Mouse (Mus musculus) adrenal gland, postnatal 25 days (tissue): Measurements from ENCODE around the gene Ift122. TPM values are rescaled to one million over a fixed set of nuclear protein-coding genes. Genes with fewer than 3 reads are reported as not detected.

ENCODE experiments used
- DNase-seq: peaks from one replicate; pipeline ENCODE4 v3.0.0; 2021; ENCODE audit warnings: mixed read lengths
- total RNA-seq: library from RNA; stranded (reverse); gene quantifications from 2 replicates; pipeline ENCODE4 v1.2.3, GENCODE M21; 2021

The Ift122 gene
- total RNA-seq, 1 experiment from 2014 or later: 19.2 TPM

DNA sequence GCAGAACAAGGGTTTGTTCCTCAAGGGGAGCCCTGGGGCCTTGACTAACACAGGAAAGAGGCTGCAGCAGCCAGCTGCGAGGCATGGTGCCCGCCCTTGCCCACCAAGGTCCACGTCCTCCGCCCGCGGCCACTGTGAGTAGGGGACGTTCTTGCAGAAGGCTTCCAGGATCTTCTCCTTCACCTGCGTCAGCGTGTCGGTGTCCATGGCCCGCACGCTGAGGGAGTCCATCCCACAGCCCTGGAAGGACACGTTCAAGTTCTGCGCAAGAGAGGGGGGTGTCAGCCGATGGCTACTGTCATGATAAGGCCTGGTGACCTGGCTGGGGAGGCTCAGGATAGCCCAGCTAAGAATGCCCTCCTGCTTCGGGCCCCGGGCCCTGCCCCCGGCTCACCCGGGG is 107.1 kb downstream of the Ift122 start:
- no peak for DNase-seq

DNA sequence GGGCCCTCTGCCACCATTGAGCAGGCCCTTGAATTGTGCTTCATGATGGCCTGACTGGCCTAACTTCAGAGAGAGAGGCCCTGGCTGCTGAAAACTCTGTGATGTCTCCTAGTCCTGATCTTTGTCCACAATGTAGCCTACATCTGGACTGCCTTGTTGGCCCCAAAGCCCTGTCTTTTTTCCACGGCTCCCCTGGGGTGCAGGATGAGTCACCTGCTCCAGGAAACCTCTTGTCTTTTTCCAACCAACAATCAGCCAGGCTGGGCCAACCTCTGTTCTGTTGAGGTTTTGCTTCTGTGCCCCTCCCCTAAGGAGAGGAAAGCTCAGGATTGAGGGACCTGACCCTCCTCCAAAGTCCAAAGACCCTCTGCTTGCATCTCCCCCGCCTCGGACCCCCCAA is 108.5 kb downstream of the Ift122 start:
- DNase-seq: no peak

DNA sequence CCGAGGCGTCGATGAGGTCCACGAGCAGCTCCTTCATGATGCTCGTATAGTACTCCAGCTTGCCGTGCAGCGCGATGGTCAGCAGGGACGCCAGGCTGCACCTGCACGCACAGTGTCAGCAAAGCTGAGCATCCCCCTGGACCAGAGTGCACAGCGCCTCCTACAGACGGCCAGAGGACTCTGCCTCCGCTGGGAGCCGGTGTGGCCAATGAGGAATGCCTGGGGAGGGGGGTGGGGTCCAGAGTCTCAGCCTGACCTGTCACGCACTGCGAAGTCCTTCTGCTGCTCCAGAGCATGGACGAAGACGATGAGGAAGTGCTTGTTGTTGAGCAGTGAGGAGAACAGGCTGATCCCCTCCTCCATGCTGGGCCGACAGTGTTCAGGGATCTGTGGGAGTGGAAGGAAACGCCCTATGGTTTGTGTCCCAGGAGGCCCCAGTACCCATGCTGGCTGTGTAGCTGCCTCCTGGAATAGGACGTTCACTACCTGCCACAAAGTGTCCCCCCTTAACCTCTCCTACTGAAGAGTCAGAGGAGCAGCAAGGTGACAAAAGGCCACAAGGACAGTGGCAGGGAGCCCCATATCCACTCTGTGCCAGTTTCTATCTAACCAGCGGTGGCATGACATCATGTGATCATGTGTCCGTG is 109.3 kb downstream of the Ift122 start:
- DNase-seq: no peak

DNA sequence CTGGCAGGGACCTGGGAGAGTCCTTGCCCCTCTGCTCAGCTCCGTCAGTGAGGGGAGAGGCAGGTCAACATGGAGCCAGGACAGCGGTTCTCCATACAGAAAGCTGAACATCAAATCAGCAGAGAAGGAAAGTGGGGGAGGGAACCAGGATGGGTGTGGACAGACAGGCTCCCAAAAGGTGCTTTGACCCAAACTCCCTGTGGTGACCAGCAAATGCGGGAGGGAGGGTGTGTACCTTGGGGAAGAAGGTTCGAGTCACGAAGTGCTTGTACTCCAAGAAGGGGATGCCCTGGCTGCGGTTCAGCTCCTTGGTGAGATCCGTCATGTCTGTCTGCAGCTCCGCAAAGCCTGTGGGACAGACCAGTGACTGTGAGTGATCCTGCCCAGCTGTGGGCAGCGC is 110.4 kb downstream of the Ift122 start:
- no peak for DNase-seq

DNA sequence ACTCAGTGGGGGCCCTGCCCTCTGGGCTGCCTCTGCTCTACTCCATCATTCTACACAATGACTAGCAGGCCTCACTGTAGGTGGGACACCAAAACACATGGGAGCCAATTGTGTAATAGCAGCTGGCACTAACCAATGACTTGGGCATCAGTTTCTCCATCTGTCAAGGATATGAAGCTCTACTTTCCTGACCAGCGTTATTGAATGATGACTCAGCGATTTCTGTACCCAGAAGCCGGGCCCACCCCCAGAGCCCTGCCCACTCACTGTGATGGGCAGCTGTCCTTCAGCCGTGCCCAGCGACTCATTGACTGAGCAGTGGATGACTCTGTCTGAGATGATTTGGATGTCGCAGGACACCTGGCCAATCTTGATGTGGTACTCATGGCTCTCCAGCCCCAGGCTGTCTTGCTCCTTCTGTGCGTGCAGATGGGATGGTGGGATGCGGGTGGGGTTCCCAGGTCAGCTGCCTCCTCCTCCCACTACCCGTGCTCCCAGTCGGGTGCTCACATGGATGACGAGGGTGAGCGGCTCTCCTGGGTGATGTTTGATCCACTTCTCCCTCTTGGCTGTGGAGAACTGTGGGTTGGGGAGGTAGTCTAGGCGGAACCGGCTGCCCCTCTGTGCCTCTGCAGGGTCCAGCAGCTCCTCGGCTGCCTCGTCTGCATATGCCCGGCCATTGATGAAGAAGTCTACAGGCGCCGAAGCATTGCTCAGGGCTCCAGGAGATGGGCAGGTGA is 113.1 kb downstream of the Ift122 start:
- DNase-seq: no peak

DNA sequence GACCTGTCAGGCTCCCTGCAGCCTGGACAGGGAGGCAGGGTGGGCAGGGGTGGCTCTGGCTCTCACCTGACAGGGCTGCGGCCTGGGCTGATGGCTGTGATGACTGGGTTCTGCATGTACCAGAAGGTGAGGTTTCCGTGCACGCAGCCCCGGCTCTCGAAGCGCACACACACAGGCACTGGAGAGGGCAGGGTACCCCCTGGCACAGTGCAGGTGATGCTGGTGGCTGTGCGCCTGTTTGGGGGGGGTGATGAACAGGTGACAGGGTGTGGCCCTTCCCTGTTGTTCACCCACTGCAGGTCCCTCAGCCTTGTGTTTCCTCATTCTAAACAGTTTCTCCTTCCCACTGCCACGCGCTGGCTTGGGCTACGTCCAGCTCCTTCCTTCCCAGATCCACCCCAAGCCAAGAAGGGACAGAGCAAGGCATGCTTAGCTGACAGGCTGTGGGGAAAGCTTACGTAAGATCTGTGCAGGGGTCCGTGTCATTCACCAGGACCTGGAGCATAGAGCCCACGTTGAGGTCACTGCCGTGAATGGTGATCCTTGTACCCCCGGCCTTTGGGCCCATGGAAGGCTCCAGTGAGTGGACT is 114.1 kb downstream of the Ift122 start:
- DNase-seq: no peak

DNA sequence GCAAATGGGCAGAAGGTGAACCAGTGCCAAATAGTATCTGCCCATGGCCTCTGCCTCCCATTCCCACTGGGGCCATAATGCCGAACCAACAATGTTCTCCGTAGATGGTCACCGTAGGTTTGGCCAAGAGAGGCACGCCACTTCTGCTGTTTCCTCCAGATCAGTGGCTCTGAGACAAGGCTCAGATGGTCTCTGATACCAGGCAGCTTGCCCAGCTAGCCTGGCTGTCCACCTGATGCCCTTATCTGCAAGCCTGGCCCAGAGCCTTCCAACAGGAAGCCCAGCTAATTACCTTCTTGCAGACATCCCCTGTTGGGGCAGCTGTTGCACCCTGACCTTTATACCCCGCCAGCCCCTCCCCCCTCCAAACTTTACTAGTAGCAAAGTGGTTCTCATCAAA is 114.8 kb downstream of the Ift122 start:
- no peak for DNase-seq

DNA sequence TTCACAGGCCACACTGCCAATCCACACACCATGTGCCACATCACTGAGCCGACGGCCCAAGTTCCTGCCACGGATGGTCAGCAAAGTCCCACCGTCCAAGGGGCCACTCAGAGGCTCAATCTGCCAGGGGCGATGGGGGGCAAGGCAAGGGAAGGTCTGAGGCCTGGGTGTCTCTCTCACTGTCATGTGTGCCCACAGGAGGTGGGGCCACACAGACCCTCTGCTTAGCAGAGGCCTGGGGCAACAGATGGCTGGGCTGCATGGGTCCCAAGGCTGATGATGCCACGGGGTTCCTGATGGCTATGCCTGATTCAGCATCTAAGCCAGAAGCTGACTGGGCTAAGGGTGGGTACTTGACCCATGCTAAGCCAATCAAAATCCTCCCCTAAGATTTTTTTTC is 115.4 kb downstream of the Ift122 start:
- DNase-seq: no peak

DNA sequence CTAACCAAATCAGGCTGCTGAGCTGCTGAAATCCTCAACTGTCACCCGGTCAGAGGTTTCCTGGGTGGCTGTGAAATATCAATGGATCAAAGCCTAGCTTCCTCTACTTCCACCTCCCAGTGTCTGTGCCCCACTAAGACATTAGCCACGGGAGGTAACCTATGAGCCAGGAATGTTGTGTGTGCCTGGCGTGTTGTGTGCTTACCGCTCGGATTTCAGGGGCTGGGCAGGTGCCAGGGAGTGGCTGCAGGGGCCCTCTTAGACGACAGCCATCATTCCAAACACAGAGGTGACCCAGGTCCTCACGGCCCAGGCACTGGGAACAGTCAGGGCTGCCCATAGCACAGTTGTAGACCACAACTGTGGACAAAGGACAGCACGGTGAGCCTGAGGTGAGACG is 115.8 kb downstream of the Ift122 start:
- DNase-seq: no peak

DNA sequence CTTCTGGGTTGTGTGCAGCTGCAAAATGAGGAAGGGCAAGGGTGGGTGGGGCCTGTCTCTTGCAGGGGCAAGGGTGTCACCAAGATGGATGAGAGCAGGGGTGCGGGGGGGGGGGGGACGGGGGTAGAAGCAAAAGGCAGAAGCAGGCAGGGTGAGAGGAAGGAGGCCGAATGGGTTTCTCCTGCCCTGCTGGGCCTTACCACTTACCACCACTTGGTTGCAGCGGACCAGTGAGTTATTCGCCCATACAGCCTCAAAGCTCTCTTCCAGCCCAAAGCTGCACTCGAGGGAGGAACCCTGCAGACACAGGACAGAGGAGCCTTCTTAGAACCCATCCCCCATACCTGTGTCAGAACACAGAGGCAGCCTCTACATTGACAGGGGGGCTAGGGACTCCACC is 116.7 kb downstream of the Ift122 start:
- DNase-seq: no peak

DNA sequence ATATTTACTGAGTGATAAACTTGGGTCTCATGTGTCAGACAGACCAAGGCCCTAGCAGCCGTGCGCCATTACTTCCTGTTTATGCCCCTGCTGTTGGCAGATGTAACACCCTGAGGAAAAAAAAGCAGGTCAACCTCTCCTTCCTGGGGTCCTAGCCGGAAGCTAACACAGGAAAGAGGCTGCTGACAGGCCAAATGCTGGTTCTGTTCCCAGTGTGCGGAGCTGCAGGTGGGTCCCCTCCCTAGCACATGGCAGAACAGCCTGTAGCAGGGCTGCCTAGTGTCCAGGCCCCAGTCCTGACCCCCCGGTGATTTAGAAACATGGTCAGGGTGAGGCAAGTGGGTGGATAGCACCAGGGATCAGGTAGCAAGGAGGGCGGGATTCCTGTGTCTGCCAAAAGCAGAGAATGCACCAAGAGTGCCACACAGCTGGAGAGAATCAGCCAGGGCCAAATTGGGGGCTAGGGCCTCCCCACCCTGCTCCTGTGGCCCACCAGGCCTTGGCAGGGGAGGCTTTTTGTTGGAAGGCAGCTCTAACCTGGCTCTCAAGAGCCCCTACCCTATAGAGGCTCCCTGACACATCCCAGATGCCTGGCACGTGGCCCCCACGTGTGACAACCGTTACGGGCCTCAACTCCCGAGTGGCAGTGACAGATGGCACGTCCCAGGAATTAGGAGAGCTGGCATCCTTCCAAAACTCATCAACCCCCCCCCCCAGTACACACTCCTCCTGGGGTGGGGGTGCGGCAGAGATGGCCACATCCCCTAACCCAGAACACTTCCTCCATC is 118.2 kb downstream of the Ift122 start:
- DNase-seq: no peak

DNA sequence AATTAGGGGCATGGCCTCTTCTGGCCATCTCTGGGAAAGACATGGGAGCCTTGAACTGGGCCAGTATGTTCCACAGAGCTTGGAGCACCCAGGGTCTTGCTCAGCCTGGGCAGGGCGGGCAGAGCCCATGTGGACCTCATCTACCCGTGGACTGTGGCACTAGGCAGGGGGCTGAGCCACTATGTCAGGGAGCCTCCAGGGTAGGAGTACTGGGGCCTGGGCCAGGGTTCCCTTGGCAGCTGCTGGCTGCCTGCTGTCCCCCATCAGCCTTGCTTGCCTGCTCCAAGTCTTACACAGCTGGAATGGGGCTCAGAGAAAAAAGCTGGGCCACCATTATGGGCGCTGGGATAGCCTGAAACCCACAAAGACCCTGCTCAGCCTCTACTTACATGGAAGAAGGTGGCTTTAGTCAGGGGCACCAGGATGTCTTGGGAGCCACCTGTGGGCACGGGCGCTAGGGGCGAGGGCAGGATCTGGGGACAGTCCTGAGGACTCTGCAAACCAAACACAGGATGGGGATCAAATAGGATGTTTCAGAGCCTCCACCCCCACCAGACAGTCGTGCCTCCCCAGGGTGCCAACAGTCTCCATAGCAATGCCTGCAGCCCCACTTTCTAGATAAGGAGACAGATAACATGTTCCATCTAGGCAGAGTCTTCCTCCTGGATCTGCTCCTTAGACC is 119.0 kb downstream of the Ift122 start:
- DNase-seq: no peak

DNA sequence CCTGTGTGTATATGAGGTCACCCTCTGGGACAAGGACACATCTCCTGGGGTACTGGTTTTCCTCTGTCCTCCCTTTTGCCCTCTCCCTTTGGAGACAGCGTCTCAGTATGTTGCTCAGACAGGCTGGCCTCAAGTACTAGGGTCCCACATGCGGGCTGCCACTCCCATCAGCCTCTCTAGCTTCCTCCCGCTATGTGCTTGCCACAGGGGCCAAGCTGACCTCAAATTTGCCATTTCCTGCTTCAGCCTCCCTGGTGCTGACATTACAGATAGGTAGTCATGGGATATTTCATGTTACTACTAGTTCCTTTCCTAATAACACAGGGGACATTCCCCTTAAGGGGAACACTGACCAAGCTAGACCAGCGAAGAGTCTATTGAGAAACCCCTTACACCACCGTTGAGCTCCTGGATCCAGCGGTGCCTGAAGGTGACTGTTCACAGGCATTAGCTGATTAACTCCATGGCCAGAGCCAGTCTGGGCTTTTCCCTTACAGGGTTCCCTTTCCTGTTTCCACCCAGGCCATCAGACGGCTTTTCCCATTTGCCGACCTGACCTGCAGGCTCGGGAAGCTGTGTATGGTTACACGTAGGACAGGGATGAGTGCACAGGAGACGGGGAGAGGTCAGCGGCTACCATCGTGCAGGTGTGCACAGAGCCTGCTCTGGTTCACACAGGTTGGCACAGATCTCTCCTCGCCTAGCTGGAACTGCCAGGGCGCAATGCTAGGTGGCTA is 120.0 kb downstream of the Ift122 start:
- DNase-seq: no peak

DNA sequence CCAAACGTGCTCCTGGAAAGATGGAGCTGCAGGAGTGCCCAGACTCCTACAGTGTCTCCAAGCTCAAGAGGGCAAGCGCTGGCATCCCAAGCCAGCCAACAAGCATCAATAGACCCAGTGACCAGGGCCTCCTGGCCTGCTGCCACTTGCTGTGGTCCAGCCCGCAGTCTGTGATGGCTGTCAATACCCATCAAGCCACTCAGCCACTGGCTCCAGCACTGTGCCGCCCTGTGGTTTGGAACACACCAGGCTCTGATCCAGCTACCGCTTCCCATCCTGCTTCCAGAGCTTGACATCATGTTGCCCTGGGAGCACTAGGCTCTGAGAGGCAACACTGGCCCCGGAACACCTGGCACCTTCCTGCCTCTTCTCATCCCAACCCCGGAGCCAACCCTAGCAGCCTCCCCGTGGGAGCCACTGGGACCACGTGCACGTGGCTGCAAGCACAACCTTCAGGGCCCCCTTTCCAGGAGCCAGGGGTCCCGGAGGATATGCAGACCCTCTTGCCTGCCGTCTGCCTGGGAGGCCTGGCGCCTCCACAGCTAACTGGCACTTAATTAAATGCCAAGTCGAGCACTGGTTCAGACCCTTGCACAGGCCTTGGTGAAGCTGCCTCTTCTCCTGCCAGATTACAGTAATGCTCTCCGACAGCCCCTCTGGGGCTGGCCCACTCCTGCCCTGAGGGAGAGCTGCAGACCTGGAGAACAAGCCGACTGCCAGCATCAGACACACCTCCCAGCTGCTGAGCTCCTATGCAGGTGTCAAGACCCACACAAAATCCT is 120.8 kb downstream of the Ift122 start:
- DNase-seq: no peak

DNA sequence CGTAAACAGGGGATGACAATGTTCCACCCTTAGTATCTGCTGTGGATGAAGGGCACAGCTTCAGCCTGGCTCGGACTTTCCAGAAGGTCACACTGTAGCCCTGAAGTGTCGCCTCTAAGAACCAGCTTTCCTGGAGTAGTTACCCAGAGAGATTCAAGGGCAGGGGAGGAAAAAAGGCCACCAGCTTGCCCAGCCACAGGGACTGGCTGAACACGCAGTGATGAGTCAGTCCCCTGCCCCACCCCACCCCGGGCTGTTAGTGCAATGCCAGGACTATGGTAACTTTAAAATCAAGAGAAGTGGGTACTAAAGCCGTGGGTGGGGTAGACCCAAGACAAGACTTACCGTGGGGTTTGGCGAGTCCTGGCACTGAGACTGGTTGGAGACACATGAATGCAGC is 122.3 kb downstream of the Ift122 start:
- DNase-seq: peak; percentile 64

Other genes with a start within 250 kb of the Ift122 start
- 115 and 155 TPM in 2 replicates for gene Raf1, start 176.8 kb upstream of the Ift122 start, total RNA-seq
- gene Tmem40, start 91.1 kb upstream of the Ift122 start, total RNA-seq: not detected in 2 replicates
- gene Cand2, start 78.9 kb upstream of the Ift122 start, total RNA-seq: 11.2 and 14.1 TPM in 2 replicates
- gene Rpl32, start 44.7 kb upstream of the Ift122 start, total RNA-seq: 1,141 and 1,199 TPM in 2 replicates
- 1.9 TPM in 1 of 2 replicates, not detected in the other for gene Efcab12, start 15.1 kb upstream of the Ift122 start, total RNA-seq
- 4.0 and 4.8 TPM in 2 replicates for gene Mbd4, start 99 bp upstream of the Ift122 start, total RNA-seq
- 0.94 and 1.9 TPM in 2 replicates for gene Rho, start 78.3 kb downstream of the Ift122 start, total RNA-seq
- not detected in 2 replicates for gene H1foo, start 91.5 kb downstream of the Ift122 start, total RNA-seq
- gene Plxnd1, start 141.5 kb downstream of the Ift122 start, total RNA-seq: 170 and 214 TPM in 2 replicates